Mouse (Mus musculus): ENCODE measurements around the gene Gm49369.
"Not testable (repeated sequence)": the region's sequence is repeated elsewhere in the genome, so short reads cannot be mapped to it uniquely, and the experiment has no call there.

Gene Gm49369

DNA sequence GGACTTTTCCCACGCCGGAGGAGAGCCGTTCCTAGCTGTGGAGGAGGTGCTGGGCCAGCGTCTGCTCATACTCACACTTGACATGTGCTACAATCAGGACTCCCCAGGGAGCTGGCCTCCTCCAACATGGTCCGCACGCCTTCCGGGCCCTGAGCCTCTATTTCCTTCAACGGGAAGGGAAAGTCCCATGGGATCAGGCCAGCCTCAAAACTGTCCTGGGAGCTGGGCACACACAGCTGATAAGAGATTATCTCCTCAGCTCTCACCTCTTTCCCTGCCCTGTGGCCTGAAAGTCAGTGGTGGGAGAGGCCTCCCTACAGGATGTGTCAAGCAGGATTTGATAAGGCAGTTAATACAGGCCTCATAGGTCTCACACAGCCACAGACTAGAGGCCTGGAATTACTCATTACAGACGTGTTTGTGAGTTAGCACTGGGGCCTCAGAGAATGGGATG, 52.2 kb downstream of the Gm49369 start:
- no peak for DNase-seq (ENCODE audit: low spot score in 2 of 2)

GRCm38 (mm10) chr7:142328507-142328906, 54.0 kb downstream of the Gm49369 start:
- no peak for DNase-seq (ENCODE audit: low spot score in 2 of 2)

- no peak for DNase-seq (ENCODE audit: low spot score in 2 of 2)
Observed at GRCm38 (mm10) chr7:142326714-142327445, 55.6 kb downstream of the Gm49369 start.

DNA sequence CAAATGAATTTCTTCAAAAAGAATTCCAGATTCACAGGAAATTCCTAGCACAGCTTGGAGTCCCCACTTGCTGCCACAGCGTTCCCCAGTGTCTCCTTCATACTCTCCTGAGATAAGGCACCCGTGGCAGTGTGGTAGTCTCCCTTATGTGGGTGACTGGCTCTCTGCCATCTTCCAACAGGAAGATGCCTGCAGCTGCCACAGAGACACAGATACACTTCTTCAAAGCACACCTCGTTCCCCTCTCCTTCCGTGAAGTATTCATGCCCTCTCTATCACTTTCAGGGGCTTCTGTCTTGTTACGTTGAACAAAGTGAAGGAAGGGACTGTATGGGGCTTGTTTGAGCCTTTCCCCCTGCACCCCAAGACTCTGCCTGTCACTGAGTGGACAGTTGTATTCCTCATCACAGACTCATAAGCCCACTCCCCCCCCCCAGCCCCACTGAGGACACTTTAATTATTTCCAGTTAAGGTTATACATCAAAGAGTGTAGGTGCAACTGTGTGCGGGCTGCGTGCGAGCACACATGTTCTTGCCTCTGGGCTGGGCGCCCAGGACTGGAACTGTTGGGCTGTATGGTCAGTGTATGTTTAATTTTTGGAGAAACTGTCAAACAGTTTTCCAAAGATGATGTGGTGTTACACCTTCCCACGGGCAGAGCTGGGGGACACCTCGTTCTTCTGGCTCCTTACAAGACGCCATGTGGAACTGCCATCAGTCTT, 58.9 kb downstream of the Gm49369 start:
- DNase-seq (ENCODE audit: low spot score in 2 of 2), result peak in 1 of 2 experiments; percentile 21

GRCm38 (mm10) chr7:142322641-142323040, 59.8 kb downstream of the Gm49369 start:
- no peak for DNase-seq (ENCODE audit: low spot score in 2 of 2)

DNA sequence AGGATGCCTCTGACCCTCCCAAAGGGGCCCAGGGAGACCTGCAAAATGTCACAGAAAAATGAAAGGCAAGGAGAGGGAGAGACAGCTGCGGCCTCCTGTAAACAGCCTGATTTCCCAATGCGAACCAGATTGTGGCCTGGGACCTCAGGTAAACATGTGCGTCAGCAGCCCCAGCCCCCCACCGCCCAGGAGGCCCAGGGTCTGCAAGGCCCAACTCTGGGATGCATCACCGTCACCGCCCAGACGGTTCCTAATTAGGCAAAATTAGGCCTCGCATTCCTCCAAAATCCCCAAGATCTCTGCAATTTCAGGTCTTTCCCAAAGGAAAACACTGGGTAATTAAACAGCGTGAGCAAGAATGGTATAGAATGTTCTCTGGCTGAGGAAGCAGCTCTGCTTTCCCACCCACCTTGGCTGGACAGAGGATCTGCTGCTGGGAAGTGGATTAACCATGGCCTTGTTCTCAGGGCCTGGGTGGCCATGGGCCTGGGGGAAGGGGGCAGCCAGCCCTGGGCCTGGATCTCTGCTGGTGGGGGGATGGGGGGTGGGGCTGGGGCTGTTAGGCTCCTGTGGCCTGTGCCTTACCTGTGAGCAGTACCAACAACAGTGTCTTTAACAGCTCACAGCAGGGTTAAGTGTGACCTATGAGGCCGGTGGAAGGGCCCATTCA, 60.7 kb downstream of the Gm49369 start:
- not testable (repeated sequence) for DNase-seq (ENCODE audit: low spot score in 2 of 2)
